Mouse (Mus musculus): ENCODE measurements around the gene Hsd17b2.

DNA sequence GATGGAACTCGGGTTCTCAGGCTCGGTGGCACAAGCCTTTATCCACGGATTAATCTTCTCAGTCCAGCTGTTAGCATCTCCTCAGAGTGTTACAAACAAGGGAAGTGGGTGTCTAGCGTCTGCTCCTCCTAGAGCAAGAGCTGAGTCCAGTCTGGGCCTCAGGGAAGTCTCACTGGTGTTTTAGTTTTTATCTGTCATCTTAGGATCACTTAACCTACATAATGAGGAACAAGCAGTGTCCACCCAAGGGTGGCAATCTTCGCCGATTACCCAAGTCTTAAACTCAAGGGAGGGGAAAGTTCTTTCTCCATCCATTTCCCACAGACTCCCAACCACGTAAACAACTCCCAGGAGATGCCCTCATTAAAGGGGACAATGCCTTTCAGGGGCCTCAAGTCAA is 24.8 kb downstream of the Hsd17b2 start:
- no peak for TF ChIP-seq ZNF384 (IDR thresholded peaks at IDR 0.05; ENCODE audit: low read depth, low read length)
- TF ChIP-seq CHD2 (IDR thresholded peaks at IDR 0.05; ENCODE audit: low read depth, low read length): no peak
- no peak for TF ChIP-seq ZC3H11A (IDR thresholded peaks at IDR 0.05; ENCODE audit: borderline replicate concordance, low read depth, low read length)
- TF ChIP-seq MAFK (IDR thresholded peaks at IDR 0.05; ENCODE audit: insufficient read depth, low read depth, low read length): no peak
- no peak for TF ChIP-seq HCFC1 (IDR thresholded peaks at IDR 0.05; ENCODE audit: borderline replicate concordance, insufficient read depth, low read length)

All from ES-E14 (cell line).